Mouse (Mus musculus) kidney, postnatal 4 days (tissue): ENCODE measurements around the gene Ppp3cb.
"Not testable (repeated sequence)": the region's sequence is repeated elsewhere in the genome, so short reads cannot be mapped to it uniquely, and the experiment has no call there.

Source experiments
- DNase-seq, 2 experiments: peaks; one replicate each; pipeline ENCODE4 v3.0.0; 2021; ENCODE audit warnings: mixed read lengths in 2 of 2

Ppp3cb gene

DNA sequence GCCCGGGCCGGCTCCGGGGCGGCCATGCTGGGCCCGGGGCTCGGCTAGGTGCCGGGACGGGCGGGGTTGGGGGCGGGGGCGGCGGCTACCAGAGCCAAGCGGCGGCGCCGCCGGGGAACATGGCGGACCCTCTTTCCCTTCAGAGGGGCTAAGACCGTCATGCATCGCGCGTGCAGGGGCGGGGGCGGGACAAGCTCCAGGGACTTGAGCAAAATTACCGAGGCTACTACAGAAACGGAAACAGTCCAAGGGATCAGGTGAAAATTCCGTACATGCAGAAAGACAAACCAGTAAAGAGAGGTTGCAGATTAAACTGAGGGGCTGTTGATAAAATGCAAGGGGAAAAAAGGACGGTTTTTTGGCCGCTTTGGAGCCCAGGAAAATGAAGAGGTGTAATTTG, at the start of gene Ppp3cb:
Gene Ppp3cb, minus strand, starts transcription at position 159 of the 400 bp plus-strand sequence.
- peak; percentile 87 to 94 for DNase-seq

DNA sequence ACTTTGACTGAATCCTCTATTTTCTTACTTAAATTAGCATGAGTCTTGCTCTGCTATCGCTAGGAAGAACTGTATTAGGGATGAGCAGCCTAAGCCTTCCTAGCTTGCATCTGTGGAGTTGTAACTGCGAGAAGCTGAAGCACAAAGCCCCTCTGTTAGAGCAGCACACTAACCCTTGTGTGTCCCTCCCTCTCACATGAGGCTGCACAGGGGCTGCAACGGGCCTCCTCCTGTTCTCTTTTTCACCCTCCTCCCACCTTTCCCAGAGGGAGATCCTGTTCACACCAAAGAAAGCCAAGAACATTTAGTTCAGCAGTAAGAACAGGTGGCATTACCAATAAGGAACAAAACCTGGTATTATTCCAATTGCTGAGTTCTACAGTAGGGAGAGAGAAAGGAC, 49.4 kb upstream of the Ppp3cb start:
- no peak for DNase-seq

DNA sequence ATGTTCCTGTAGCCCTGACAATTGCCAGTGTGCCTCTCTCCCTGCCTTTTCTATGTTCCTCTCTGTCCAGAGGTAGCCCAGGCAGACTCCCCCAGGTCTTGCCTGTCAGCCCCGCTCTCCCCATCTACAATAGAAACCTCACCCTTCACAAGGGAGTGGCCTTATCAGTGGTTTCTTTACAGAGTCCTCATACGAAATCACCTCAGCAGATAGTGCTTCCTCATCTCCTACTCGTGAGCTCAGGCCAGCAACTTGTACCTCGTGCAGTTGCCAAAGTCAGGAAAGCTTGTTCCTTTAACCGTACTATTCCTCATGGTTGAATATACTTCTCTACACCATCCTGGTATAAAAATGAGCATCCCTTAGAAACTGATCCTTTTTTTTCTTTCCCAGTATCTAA, 41.1 kb upstream of the Ppp3cb start:
- DNase-seq = no peak

DNA sequence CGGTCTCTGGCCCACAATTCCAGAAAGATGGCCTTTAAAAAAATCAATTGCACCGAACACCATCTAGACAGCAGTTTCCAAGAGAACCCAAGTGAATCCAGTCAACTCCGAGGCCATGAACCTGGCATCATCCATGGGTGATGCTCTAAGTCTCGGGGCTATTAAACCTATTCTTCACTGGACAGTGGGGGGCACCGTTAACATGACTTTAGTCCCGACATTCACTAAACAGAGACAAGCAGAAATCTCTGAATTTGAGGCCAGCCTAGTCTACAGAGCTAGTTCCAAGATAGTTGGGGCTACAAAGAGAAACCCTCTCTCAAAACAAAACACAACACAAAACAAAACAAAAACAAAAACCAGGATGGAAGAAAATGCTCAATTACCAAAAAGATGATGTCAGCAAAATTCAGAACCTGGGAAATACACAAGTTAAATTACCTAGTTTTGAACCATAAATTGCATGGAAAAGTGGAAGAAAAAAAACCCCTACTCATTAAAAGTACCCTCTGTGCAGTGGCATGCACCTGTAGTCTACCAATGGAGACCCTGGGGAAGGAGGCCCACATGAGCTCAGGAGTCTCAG, 32.5 kb upstream of the Ppp3cb start:
- no peak for DNase-seq

DNA sequence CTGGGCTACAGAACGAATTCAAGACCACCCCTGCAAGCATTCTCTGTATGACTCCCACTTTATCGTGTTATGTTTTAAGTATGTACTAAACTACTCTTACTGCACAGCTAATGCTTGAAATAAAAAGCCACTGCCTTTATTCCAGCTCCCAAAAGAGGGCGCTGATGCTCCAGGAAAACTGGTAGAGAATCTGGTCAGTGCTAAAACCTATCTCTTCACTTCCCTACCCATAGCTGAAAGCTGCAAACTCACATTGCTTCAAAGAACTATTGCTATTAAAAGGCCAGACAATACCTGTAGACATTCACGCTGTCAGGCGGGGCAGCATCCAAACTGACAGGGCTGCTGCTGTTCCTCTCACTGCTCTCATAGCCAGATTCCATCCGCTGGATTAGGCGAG, 29.8 kb upstream of the Ppp3cb start:
- peak; percentile 79 to 84 for DNase-seq

DNA sequence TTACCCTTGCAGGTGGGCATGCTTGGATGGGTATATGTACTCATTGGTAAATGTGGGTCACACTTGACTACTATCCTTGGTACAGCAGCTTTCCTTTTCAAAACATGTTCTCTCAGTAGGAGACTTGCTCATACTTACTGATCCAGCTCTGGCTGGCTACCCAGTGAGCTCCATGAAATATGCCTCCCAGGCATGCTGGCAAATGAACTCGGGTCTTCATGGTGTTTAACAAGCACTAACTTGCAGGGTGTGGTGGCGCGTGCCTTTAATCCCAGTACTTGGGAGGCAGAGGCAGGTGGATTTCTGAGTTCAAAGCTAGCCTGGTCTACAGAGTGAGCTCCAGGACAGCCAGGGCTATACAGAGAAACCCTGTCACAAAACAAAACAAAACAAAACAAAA, 26.8 kb upstream of the Ppp3cb start:
- not testable (repeated sequence) for DNase-seq

DNA sequence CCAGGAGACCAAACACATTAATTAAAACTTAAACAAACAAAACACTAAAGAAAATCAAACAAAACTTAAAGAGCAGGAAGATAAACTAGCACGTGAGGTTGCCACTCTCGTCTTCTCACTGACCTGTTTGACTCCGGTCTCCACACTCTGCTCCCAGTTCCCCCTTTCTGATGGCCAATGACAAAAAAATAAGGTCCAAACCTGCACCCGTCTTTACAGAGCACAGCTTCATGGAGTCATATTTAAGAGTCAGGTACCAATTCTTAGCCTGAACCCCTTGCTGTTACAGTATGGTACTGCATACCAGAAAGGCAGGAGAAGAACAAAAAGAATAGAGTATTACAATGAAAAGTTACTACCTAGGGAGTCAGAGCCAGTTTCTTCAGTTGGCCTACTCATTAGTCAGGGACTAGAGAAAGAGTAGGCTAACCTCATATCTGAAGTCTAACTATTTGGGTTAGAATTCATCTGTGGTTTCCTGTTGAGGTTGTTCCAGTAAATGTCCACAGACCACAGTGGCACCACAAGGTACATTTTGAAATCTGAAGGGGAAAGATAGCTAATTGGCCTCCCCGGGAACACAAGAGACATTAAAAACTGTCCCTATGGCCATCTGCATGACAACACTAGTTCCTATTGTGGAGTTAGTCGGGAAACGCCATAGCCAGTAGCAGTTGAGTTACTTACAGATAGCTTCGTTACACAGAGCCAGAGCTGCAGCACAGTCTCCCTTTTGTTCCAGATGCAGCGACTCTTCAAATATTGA, 19.1 kb upstream of the Ppp3cb start:
- DNase-seq = no peak

DNA sequence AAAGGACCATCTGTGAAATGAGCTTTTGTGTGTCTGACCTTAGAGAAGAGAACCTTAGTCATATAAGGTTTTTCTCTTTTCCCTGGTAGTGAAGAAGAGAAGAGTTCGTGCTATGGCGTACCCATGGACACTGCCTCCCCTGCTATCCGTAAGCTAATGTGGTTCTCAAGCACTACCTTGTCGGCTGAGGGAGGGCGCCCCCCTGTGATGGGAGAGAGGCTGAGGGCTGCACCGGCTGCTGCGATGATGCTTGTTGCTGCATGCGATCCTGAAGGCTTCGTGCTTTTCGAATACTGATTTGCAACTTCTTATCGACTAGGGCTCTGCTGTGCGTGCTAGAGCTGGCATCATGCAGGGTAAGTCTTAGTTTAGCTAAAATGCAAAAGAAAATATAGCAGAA, 18.3 kb upstream of the Ppp3cb start:
- peak; percentile 35 to 48 for DNase-seq

DNA sequence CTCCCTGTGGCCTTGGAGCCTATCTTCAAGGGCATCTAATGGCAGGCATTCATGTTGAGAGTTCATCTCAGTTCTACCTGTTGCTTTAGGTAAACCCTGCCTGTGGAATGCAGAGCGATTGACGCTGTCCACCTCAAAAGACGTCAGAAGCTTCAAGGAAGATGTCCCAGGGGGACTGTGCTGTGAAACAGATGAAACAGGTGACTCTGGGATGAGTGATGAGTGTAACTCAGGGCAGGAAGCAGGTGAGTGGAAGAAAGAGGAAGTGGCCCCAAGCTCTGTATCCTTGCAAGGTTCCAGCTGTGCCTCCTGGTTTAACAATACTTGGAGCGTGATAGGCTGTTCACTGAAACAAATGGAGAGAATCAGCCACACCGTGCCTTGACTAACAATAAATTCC, 15.5 kb upstream of the Ppp3cb start:
- DNase-seq = no peak

DNA sequence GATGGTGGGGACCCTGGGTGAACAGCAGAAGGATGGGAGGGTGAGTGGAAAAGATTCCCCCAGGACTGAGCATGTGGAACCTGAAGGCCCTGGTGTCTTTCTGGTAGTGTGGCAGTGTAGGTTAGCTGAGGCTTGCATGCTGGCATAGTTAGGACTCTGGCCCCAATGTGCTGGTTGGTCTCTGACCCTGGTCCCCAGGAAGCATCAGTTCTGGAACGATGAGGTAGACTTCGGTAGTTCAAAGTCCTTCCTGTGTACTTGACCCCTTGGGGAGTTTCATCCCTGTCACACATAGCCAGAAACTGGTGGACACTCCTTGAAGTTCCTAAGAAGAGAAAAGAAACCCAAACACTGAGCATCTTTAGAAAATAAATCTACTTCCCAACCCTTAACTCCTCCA, 3.8 kb upstream of the Ppp3cb start:
- DNase-seq = no peak

DNA sequence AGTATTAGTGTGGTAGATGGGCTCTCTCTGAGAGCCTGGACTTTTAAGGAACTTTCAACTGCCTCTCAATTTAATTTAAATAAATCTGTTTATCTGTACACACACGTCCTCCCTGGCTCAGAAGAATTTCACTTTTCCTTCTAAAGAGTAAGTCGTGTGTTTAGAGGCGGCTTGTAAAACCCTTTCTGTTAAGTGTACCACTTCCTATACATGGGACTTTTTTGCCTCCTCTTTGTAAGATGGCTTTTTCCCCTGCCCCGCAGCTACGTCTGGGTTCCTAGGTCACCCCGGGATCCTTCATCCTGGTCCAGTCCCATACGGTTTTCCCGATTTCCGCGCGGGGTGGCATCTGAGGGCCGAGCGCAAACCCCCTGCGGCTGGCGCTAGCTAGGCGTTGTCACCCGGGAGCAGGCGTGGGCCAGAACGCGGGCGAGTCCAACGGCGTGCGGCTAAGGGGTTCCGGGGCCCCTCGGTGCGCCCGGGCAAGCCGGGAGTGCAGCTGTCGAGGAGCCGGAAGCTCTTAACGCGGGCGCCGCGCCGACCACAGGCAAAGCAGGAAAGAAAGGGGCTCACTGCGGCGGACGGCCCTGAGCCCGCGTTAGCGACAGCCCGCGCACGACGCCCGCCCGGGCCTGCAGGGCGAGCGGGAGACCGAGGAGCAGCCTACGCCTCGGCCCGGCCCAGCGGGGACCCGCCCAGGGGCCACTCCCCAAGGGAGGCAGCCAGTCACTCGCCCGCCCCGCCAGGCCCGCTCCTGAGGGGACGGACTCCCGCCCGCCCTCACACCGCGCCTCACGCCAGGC, 643 bp downstream of the Ppp3cb start:
- DNase-seq = peak; percentile 90 to 94

DNA sequence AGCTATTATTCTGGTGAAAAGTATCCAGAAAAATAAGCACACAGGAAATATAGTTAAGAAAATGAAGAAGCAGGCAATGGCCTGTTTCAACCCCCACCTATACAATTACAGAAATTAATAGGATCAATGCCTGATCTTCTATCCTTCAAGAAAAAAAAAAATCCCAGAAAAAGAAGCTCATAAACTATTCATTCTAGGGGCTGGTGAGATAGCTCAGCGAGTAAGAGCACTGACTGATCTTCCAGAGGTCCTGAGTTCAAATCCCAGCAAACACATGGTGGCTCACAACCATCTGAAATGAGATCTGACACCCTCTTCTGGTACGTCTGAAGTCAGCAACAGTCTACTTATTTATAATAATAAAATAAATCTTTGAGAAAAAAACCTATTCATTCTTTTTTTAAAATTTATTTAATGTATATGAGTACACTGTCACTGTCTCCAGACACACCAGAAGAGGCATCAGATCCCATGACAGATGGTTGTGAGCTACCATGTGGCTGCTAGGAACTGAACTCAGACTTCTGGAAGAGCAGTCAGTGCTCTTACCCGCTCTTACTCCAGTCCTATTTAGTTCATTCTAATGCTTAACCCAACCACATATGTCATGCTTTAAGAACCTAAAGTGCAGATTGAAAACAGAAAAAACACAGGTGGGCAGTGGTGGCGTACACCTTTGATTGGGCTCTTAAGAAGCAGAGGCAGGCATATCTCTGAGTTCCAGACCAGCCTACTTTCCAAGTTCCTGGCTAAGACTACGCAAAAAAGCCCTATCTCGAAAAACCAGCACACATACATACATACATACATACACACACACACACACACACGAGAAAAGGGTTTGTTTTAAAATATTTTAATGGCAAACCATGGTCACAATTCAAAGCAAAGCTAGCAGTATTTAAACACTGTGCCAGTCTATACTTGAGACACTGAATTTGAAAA, 1.6 kb downstream of the Ppp3cb start:
- no peak for DNase-seq

DNA sequence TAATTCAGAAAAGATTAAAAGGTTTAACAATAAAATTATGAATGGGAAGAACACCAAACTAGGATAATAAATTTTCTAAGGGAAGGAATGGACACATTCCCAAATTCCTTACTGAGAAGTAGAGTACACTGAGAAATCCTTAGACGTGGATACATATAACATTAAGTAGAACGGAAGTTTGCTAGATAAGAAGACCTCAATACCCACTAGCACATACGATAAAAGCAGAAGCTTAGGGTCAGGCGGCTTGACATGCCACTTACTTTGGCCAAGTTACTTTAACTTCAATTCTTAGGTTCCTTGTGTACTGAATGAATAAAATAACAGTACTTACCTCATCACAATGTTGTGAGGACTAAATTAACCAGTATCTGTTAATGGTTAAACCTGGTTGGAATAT, 16.7 kb downstream of the Ppp3cb start:
- DNase-seq = no peak

DNA sequence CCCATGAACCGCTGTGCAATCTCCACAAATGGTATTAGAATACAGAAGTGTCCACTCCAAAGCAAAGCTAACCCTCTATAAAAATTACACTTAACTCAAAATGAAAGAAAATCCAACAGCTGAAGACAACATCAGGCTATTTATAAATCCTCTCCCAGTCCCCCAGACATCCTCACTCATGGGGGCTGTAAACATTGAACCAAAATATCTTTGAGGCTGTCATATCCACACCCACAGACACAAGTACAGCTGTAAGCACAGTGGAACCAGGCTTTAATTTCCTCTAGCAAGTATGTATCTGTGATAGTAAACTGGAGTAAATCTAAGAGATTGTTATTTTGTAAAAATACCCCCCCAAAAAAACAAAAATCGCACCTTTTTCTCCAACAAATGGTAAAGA, 26.2 kb downstream of the Ppp3cb start:
- DNase-seq = no peak

DNA sequence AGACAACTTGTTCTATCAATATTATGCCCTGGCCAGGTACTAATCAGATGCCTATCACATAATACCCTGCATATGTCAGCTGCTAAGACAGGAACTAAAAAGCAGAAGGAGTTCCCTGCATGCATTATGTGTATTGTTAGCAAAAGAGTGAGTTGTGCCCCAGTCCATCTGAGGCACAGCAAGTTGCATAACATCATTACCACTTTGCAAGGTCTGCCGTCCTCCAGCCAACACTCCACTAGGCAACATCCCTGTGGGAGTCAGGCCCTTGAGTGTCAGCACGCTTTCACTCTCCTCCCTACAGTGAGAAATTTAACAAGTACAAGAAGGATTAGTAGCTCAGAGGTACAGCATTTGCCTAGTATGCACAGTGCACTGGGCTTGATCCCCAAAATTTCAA, 37.9 kb downstream of the Ppp3cb start:
- DNase-seq = no peak

DNA sequence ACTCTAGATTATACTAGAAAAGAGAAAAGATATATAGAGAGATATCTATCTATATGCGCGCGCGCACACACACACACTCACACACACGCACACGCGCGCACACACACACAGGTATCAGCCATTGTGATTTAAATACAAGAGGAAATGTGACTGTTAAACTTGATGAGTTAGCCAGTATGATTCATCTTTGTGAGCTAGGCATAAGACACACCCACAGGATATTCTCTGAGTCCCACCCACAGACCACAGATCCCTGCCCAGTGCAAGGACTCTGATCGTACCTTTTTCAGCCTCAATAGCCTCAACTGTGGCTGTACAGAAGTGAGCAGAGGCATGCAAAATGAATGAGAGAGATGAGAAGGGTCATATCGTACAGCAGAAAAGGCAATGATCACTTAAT, 43.4 kb downstream of the Ppp3cb start:
- no peak for DNase-seq

DNA sequence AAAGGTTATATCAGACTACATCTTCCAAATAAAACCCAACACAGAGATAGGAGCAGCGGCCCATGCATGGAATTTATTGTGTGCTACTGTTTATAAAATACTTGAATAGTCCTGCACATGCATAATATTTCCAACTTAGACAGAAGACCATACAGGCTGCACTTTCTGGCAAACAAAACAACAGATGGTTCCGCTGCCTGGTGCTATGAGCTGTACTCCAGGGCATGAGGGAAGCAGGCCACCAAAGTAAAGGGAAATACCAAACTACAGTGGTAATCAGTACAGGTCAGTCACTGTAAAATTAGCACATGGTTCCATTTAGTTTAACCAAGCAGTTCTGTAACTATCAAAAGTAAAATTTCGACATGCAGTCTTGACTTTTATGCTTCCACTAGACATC, 46.4 kb downstream of the Ppp3cb start:
- no peak for DNase-seq

DNA sequence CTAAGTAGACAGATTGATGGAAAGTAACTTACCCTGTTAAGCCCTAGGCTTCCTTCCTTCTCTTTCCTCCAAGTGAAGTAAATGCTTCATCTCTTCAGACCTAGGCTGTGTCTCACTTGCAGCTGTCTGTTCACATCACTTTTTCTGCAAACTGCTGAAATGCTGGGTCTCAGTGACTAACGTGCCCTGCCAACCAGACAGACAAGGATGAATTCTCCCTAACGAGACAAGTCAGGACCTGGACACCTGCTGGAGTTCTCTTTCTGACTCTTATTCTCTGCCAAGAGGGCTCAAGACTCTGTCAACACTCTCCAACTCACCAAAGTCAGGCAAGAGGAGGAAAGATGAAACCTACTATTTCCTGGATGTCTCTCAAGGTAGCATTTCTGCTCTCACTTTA, 49.8 kb downstream of the Ppp3cb start, which contains the start of gene Mss51:
Gene Mss51, minus strand, starts transcription at position 299 of the 400 bp plus-strand sequence.
- DNase-seq = no peak

DNA sequence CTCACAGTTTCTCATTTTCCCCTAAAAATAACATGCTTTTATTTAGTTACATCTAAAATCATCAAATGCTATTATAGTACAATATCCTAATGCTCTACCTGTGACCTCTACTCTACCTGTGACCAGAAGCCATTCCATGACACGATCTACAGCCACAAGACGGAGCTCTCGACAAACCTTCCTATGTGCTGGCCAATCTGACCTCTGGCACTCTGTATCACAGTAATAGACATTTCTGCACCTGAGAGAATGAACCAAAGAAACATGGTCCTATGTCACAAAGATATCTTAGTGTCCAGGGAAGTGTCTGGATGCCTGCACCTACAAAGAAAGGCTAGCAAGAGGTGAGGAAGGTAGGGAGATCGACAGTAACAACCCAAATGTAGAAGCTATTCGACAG, 60.3 kb downstream of the Ppp3cb start:
- DNase-seq = no peak

DNA sequence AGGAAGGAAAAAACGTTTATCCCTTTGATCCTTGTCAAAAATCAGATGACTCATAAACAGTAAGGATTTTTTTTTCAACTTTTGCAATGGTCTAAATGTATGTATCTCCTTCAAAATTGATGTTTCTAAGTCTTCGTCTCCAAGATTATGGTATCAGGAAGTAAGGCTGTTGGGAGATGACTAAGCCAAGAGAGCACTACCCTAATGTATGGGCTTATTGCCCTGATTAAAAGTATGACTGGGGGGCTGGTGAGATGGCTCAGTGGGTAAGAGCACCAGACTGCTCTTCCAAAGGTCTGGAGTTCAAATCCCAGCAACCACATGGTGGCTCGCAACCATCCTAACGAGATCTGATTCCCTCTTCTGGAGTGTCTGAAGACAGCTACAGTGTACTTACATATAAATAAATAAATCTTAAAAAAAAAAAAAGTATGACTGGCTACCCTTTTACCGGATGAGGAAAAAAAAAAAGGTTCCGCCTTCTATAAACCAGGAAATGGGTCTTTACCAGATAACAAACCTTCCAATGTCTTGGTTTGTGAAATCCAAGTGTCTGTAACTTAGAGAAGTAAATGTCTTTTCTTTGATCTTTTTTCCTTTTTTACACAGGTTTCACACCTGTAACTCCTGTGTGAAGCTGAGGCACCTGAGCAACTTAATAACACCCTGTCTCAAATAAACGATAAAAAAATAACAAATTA, 64.2 kb downstream of the Ppp3cb start:
- no peak for DNase-seq

DNA sequence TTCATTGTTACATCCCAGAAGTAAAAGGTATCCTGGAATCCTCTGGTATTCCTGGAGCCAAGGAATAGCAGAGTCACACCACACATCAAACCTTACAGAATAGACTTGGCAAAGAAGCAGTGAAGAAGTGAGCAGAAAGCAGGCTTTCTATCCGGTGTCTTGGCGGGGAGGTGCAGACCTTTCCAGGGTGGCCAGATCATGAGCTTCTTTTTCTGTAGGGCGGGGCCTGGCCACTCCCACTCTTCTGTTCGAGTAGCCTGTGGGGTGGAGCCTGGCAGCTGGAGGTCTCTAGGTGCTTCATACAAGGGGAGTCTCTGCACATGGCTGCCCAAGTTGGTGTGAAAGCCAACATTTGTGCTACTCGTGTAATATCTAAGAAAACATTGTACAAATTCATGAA, 65.2 kb downstream of the Ppp3cb start:
- peak; percentile 20 to 53 for DNase-seq

DNA sequence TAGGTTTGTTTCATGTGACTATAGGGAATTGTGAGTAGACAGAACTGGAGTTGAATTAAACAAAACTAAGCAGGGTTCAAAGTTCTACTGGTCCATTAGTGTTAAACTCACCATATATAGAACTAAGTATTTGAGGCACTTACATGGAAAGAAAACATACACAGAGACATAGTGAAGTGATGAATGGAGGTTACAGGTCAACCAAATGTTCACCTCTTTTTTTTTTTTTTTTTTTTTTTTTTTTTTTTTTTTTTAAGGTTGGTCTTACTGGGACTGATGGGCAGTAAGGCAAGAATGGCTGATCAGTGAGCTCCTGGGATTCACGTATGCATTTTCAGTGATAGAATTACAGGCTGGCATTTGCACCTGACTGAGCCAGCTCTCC, 66.2 kb downstream of the Ppp3cb start:
- DNase-seq = no peak
